Mouse (Mus musculus) testis, adult 2 months (tissue): ENCODE measurements around the gene Gnai2. TPM values are rescaled to one million over a fixed set of nuclear protein-coding genes. Genes with fewer than 3 reads are reported as not detected.
"Not testable (repeated sequence)": the region's sequence is repeated elsewhere in the genome, so short reads cannot be mapped to it uniquely, and the experiment has no call there.

ENCODE experiments used
- H3K27ac ChIP-seq: fragments of 200-500 bp; 2 replicates; pipeline ENCODE4 v1.5.1; 2012; ENCODE audit warnings: low read depth, low read length; ENCODE audit not compliant: control insufficient read depth, insufficient read depth
- H3K27me3 ChIP-seq: fragments of 200-500 bp; 2 replicates; pipeline ENCODE4 v1.6.1; 2012; ENCODE audit warnings: mild to moderate bottlenecking, low read length, moderate library complexity; ENCODE audit not compliant: control insufficient read depth, insufficient read depth
- H3K36me3 ChIP-seq: fragments of 200-500 bp; 2 replicates; pipeline ENCODE4 v1.6.1; 2012; ENCODE audit warnings: mild to moderate bottlenecking, low read length; ENCODE audit not compliant: control insufficient read depth, insufficient read depth
- H3K4me1 ChIP-seq: fragments of 200-500 bp; 2 replicates; pipeline ENCODE4 v1.6.1; 2012; ENCODE audit warnings: low read length; ENCODE audit not compliant: control insufficient read depth, insufficient read depth
- H3K4me3 ChIP-seq: fragments of 200-500 bp; 2 replicates; pipeline ENCODE4 v1.5.1; 2012; ENCODE audit warnings: low read depth, mild to moderate bottlenecking, low read length, moderate library complexity, mixed read lengths; ENCODE audit not compliant: control insufficient read depth
- CTCF ChIP-seq: fragments of 200-500 bp; IDR thresholded peaks from 2 replicates; pipeline ENCODE4 v1.5.1; 2012; ENCODE audit warnings: low read depth, mild to moderate bottlenecking, inconsistent platforms, low read length, moderate library complexity; ENCODE audit not compliant: control insufficient read depth, insufficient read depth, insufficient replicate concordance
- POLR2A ChIP-seq: fragments of 200-500 bp; IDR thresholded peaks from 2 replicates; pipeline ENCODE4 v1.6.1; 2012; ENCODE audit warnings: low read depth, mild to moderate bottlenecking, inconsistent platforms, low read length, moderate library complexity; ENCODE audit not compliant: control insufficient read depth
- polyA plus RNA-seq: library from polyadenylated mRNA; depleted of rRNA; stranded (reverse); fragments of >200 nt; gene quantifications from 2 replicates; pipeline ENCODE4 v1.2.3, GENCODE M21; 2012; rRNA removed

Gene Gnai2
- polyA plus RNA-seq, 1 experiment, result 103 TPM

DNA sequence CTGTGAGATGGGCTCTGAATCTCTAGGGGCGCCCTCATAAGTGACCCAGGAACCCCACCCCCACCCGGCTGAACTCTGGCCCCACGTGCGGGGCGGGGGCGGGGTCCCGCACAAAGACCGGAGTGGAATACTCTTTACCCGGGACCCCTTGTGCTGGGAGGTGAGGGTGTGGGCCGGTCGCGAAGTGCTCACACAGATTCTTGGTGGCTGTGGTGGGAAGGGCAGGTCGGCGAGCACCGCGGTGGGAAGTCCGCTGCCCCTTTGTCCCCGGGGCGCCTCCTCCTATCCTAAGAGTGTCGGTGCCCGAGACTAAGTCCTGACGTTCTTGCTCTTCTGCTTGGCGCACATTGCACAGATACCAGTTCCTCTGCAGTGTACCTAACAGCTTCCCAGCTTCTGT lies 65.9 kb downstream of the Gnai2 start:
- H3K4me1 ChIP-seq, result peaks cover 23% of the 10 kb centered on the region
- no peak for TF ChIP-seq POLR2A
- no peak for TF ChIP-seq CTCF
- H3K27ac ChIP-seq, result peak overlapping the region; percentile 91
- no peaks in the 10 kb centered on the region for H3K27me3 ChIP-seq
- H3K4me3 ChIP-seq, result peak overlapping the region; percentile 93
- H3K36me3 ChIP-seq, result no peaks in the 10 kb centered on the region

DNA sequence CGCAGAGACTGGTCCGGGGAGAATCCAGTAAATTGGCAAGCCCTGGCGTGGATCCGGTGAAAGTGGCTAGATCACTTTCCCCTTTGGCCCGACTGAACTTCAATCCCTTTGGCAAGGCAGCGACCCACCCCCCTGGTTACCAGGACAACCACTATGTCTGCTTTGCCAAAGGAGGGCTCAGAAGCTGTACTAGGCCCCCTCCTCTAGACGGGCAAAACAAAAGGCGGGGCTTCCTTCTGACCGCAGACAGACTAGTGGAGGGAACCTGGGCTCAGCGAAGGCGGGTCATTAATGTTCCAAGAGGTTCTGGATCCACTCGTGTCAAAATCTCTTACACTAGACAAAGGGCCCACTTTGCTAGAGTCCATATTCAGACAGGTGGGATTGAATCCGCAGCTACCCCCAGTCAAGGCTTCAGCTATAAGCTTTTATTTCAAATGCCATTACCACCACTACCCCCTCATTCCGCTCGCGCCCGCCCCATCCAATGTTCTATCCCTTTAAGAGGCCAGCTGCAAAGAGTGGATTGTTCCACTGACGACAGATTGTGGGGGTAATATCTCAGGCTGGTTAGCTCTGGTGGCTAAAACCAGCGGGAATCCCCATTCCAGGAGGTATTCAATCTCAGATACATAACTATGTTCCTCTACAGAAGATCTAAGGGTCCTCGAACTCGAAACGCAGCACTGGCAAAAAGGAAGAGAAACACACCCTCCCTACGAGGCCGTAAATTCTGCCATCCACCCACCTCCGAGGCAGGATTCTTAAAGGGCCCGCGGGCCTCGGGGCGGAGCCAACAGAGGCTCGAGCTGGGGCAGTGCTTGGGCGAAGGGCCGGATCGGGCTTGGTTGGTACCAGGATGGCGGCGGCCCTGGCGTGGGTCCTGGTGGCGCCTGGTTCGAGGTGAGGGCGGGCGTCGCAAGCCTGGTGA lies 66.6 kb downstream of the Gnai2 start:
- no peaks in the 10 kb centered on the region for H3K36me3 ChIP-seq
- TF ChIP-seq POLR2A (0 out of 2 replicates have a peak, but pooled peaks have one; percentile 21), CTCF (no peak)
- peak overlapping the region; percentile 91 for H3K27ac ChIP-seq

DNA sequence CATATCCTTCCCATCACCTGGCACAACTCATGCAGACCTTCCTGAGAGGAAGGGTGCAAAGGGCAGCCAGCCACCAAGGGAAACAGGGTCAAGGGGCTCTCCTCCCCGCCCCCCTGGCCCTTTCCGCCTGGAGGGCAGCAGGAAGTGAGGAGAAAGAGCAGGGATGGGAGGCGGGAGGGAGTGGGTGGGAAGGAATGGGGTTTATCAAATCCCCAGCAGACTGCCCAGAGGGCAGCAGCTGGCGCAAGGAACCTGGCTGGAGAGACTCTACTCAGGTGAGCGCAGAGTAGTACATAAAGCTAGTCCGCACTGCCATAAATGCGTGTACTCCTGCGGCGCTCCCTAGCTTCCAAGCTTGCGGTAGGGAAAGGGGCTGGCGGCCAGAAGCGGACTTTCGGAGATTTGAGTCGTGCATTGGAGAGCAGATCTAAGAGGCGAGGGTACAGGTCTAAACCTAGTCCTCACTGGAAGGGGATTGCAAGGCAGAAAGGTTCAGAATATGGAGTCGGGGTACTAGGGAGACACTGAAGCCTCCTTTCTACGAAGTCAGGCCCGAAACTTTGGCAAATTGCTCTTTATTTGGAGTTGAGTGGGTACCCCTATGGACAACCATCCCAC lies 67.4 kb downstream of the Gnai2 start, which contains the start of gene Hyal2:
Gene Hyal2 (plus strand): TSS at position 244 of the 618 bp plus-strand sequence.
- no peak for TF ChIP-seq CTCF
- no peak for TF ChIP-seq POLR2A
- Histone ChIP-seq H3K4me1 (peaks cover 28% of the 10 kb centered on the region), H3K27me3 (no peaks in the 10 kb centered on the region), H3K27ac (peak within 1 kb of the TSS; percentile 91), H3K36me3 (no peaks in the 10 kb centered on the region), H3K4me3 (peak within 1 kb of the TSS; percentile 93)

More for the DNA sequence above, 66.6 kb downstream of the Gnai2 start:
- no peaks in the 10 kb centered on the region for H3K27me3 ChIP-seq
- H3K4me1 ChIP-seq, result peaks cover 28% of the 10 kb centered on the region
- peak overlapping the region; percentile 93 for H3K4me3 ChIP-seq

DNA sequence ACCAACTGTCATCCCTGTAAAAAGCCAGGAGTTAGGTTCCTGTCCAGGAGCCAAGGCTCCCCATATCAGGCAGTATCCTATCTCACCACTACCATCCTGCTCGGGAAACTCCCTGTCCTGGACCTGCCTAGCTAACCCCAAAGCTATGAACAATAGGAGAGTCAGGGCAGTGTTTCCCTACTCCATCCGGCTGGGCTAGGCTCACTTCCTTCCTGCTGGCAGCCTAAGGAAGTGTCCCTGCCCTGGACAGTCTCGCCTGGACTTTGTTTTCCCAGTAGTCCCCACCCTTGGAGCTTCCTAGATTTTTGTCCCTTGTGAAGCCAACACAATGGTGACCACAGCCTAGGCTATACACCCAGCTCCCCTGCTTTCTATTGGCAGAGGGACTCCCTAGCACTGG lies 68.3 kb downstream of the Gnai2 start:
- TF ChIP-seq CTCF (no peak), POLR2A (no peak)
- no peaks in the 10 kb centered on the region for H3K27me3 ChIP-seq
- no peak overlapping the region for H3K27ac ChIP-seq
- H3K4me1 ChIP-seq, result peaks cover 30% of the 10 kb centered on the region
- H3K36me3 ChIP-seq, result no peaks in the 10 kb centered on the region
- no peak overlapping the region for H3K4me3 ChIP-seq

DNA sequence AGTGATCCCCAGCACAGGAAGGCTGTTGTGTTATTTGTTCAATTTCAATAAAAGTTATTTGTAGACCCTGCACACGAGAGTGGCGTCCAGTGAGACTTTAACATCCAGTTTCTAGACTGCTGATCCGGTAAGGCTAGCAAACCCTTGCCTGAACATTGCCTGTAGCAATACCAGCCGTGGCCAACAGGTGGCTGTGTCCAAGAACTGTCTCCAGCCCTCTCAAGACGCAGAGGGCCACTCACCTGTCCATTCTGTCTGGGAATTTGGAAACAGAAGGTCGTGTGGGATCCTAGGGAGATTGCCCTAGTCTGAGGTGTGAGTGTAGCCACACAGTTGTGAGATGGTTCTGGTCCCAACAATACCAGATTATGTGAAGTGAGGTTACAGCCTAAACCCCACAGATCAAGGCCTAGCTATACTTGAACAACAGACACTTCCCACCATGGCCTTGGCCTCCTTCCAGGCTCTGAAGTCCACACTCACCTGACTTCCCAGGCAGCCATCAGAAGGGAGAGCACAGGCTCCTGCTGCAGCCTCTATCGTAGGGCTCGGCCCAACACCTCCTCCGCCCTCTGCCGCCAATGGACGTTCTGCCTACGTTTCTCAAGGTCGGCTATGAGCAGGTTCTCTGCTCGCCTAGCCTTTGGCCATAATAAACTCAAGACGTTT lies 69.0 kb downstream of the Gnai2 start:
- Histone ChIP-seq H3K4me1 (peaks cover 30% of the 10 kb centered on the region), H3K36me3 (no peaks in the 10 kb centered on the region; the same call in 1 of the 2 replicates), H3K27ac (no peak overlapping the region), H3K4me3 (no peak overlapping the region), H3K27me3 (no peaks in the 10 kb centered on the region)
- TF ChIP-seq CTCF, result peak; percentile 82; the same call in 1 of the 2 replicates
- TF ChIP-seq POLR2A, result no peak

DNA sequence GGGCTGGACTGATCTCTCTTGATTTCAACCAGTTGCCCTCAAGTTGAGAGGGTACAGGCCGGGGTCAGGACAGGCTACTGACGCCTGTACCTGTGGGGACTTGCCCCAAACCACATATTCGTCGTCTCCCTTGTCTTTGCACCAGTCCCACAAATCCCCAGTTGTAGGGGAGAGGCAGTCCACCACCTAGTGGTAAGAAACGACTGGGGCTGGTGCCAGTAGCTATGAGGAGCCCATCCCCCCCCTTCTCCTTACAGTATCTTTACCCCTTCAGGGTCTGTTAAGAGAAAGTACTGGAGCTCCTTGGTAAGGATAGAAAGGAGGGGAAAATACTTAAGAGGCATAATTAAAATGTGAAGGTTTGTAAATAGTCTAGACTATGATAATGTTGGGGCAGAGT lies 69.6 kb downstream of the Gnai2 start:
- not testable (repeated sequence) for H3K36me3 ChIP-seq, H3K27ac ChIP-seq, H3K27me3 ChIP-seq, H3K4me3 ChIP-seq
- peaks cover 30% of the 10 kb centered on the region for H3K4me1 ChIP-seq

Other genes with a start within 250 kb of the Gnai2 start
- gene Cacna2d2, start 235.8 kb downstream of the Gnai2 start, polyA plus RNA-seq, result 5.2 and 8.2 TPM in 2 replicates
- 38.3 and 46.9 TPM in 2 replicates for gene Tmem115, start 101.4 kb downstream of the Gnai2 start, polyA plus RNA-seq
- gene Cyb561d2, start 93.2 kb downstream of the Gnai2 start, polyA plus RNA-seq, result 28.3 and 29.4 TPM in 2 replicates
- 34.7 and 40.3 TPM in 2 replicates for gene Nprl2, start 93.1 kb downstream of the Gnai2 start, polyA plus RNA-seq
- 245 and 272 TPM in 2 replicates for gene Zmynd10, start 88.1 kb downstream of the Gnai2 start, polyA plus RNA-seq
- 62.8 and 63.4 TPM in 2 replicates for gene Rassf1, start 83.8 kb downstream of the Gnai2 start, polyA plus RNA-seq
- gene Tusc2, start 72.1 kb downstream of the Gnai2 start, polyA plus RNA-seq, result 28.4 and 31.7 TPM in 2 replicates
- 6.4 and 6.5 TPM in 2 replicates for gene Hyal2, start 67.4 kb downstream of the Gnai2 start, polyA plus RNA-seq
- 4.0 and 5.0 TPM in 2 replicates for gene Hyal1, start 58.4 kb downstream of the Gnai2 start, polyA plus RNA-seq
- 136 and 139 TPM in 2 replicates for gene Naa80, start 56.5 kb downstream of the Gnai2 start, polyA plus RNA-seq
- gene Hyal3, start 54.5 kb downstream of the Gnai2 start, polyA plus RNA-seq, result 1.6 and 1.8 TPM in 2 replicates
- gene Ifrd2, start 47.7 kb downstream of the Gnai2 start, polyA plus RNA-seq, result 16.4 and 20.5 TPM in 2 replicates
- gene Sema3b, start 26.1 kb downstream of the Gnai2 start, polyA plus RNA-seq, result 2.1 and 4.1 TPM in 2 replicates
- gene Slc38a3, start 34.2 kb upstream of the Gnai2 start, polyA plus RNA-seq, result 0.10 and 0.32 TPM in 2 replicates
- gene Gnat1, start 44.3 kb upstream of the Gnai2 start, polyA plus RNA-seq, result 0.05 and 0.12 TPM in 2 replicates
- gene Sema3f, start 75.1 kb upstream of the Gnai2 start, polyA plus RNA-seq, result 9.9 and 12.0 TPM in 2 replicates
- 52.0 and 57.8 TPM in 2 replicates for gene Rbm5, start 135.6 kb upstream of the Gnai2 start, polyA plus RNA-seq
- gene Rbm6, start 237.9 kb upstream of the Gnai2 start, polyA plus RNA-seq, result 26.8 and 28.1 TPM in 2 replicates